Mouse (Mus musculus) megakaryocyte, embryonic 14.5 days (primary cell): ENCODE measurements at regions not wholly inside any gene's neighbourhood (a gene's known extent, or its start where the extent isn't known, plus 50 kb on each side); places are given as distances from the start of the nearest gene placed in this dataset.

Source experiments
- FLI1 ChIP-seq: IDR thresholded peaks from 2 replicates; pipeline ENCODE4 v1.6.1; 2012; ENCODE audit warnings: low read length, inconsistent platforms, mixed read lengths
- GATA1 ChIP-seq: IDR thresholded peaks from 3 replicates; pipeline ENCODE4 v1.6.1; 2012; ENCODE audit warnings: mixed read lengths, low read length, inconsistent platforms, borderline replicate concordance

DNA sequence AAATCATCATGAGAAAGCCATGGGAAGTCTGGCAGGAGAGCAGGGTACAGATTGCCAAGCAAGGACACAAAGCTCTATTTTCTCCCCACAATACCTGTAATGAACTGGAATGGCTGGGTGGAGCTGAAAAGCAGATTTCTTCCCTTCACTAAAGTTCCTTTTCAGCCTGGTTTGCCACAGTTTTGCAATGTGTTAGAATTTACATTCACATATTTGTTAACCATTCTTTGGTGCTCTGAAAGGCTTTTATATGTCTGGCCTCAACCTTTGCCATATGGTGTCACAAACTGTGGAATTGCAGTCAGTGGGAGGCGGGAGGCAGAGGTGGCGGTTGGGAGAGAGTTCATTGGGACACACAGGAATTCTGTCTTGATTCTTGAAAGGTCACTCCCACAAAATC, 78.3 kb upstream of the Olfm4 start:
- TF ChIP-seq FLI1 (no peak), GATA1 (no peak)
